Comparison of ENCODE assay signal across 22 mouse cellular contexts in the genomic region with DNA sequence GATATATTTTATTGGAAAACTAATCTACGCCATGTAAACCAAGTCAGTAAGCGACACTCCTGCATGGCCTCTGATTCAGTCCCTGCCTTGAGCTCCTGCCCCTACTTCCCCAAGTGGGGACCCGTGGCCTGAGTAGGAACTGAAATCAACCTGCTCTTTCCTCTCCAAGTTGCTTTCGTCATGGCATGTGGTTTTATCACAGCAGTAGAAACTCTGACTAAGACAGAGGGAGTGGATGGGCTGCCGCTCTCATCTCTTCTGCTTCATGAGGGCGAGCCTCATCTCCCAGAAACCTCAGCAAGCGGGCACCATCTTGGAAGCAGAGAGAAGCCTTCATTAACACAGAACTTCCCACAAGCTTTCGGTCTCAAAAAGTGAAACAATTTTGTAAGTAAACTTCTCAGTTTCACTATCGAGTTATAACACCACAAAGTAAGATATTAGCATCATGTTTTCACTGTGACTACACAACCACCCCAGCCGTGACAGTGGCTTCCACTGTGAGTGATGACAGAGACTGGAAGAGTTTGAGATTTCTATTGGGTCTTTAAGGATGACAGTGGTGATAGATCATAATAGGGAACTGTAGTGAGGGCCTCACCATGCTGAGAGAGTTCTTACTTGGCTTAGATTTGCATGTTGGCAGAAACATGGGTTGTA. TPM values are rescaled to one million over a fixed set of nuclear protein-coding genes. Genes with fewer than 3 reads are reported as not detected.
A peak's percentile ranks its signal among the peaks of the same experiment; 100 is the strongest.
DNase-seq lines count a peak whose midpoint lies in the region; ATAC-seq and TF ChIP-seq lines count a peak whose summit lies in the region.
"Had no signal": no experiment of that assay in that cellular context is flagged by ENCODE, and none has a peak within 500 bp of the region (broad histone marks: within the 10 kb centered on the region; RNA-seq: fewer than 3 reads in every experiment).

No protein-coding gene starts in this region.

- dilution Hi-C loops in CH12.LX (cut with MboI; ENCODE audit: extremely low pct_ligation_motif_present, extremely low pct_unique_long_range_greater_than_20kb, low sequenced_read_pairs), result no loop called here

- ATAC-seq in inflammation-experienced regulatory T-cells, adult 6 months, result peak; percentile 60
- no peak for ATAC-seq in intestine, embryonic 16.5 days
- ATAC-seq: Patski had no signal

- peak; percentile 50 to 61 for DNase-seq in spleen, postnatal 36 days (ENCODE audit: low spot score in 2 of 2)
- no peak for DNase-seq in spleen, postnatal 10 days (ENCODE audit: low spot score in 2 of 2)
- DNase-seq in CH12.LX (ENCODE audit: extremely low read depth), result peak; percentile 64
- peak; percentile 66 for DNase-seq in splenic B cell, adult 2 months (ENCODE audit: low read depth, low spot score)
- DNase-seq in kidney, adult 9 months, result no peak
- DNase-seq: adrenal gland, postnatal 36 days; cerebellum, adult 9-11 months; gastrocnemius, postnatal 25 days; heart, postnatal 10 days; left cerebral cortex, postnatal 4 days; liver, embryonic 13.5 days; lung, postnatal 14 days; retina, postnatal 1 day; thymus, postnatal 25 days had no signal

- in situ Hi-C loops in CH12.LX (cut with MboI; ENCODE audit: low pct_ligation_motif_present, low pct_unique_long_range_greater_than_20kb, low sequenced_read_pairs), result loop anchor here (10.0 to 25.0 kb wide), 3 partner anchors 72 to 485 kb away; partner anchors contain the start of gene Serpinb9

- TF ChIP-seq POLR2A in CH12.LX (IDR thresholded peaks at IDR 0.05; ENCODE audit: low read depth, low read length), result no peak

- WGBS in intestine, embryonic 16.5 days, result 92% methylated on average over 10 of the region's 10 CpGs

- 0 out of 2 replicates have a peak, but pooled peaks have one; percentile 22 for TF ChIP-seq EP300 in CH12.LX (IDR thresholded peaks at IDR 0.05; ENCODE audit: low read length)

- H3K4me1 ChIP-seq in CH12.LX (ENCODE audit: control insufficient read depth in 1 of 2, insufficient read depth in 2 of 2), result peaks cover 0 to 41% of the 10 kb centered on the region in 2 experiments; a peak in 2 of 4 replicates
- H3K4me1 ChIP-seq in intestine, embryonic 16.5 days (ENCODE audit: control insufficient read depth, insufficient read depth, low read length), result no peaks in the 10 kb centered on the region
- H3K4me1 ChIP-seq: forebrain, embryonic 12.5 days; heart, embryonic 10.5 days; liver, embryonic 13.5 days had no signal

- no peak overlapping the region for H3K27ac ChIP-seq in CH12.LX (ENCODE audit: insufficient read depth, low read depth)
- no peak overlapping the region for H3K27ac ChIP-seq in intestine, embryonic 16.5 days (ENCODE audit: low read length)
- H3K27ac ChIP-seq: forebrain, embryonic 12.5 days; heart, embryonic 10.5 days; liver, embryonic 13.5 days had no signal

- 0 out of 2 replicates have a peak overlapping the region, but pooled peaks have one; percentile 60 for H3K9ac ChIP-seq in CH12.LX (ENCODE audit: insufficient read depth, low read depth)
- H3K9ac ChIP-seq in intestine, embryonic 16.5 days (ENCODE audit: low read depth, low read length), result no peak overlapping the region
- H3K9ac ChIP-seq: forebrain, embryonic 12.5 days; liver, embryonic 13.5 days had no signal

- TF ChIP-seq RAD21 in CH12.LX (IDR thresholded peaks at IDR 0.05; ENCODE audit: low read depth, low read length), result no peak

- peak overlapping the region; percentile 78 for H3K4me2 ChIP-seq in CH12.LX (ENCODE audit: insufficient read depth, low read depth, poor library complexity, severe bottlenecking)
- H3K4me2 ChIP-seq in intestine, embryonic 16.5 days (ENCODE audit: low read depth, low read length), result no peak overlapping the region
- H3K4me2 ChIP-seq: forebrain, embryonic 12.5 days; liver, embryonic 13.5 days; midbrain, embryonic 11.5 days had no signal

- H3K79me2 ChIP-seq in CH12.LX (replicated peaks; ENCODE audit: control insufficient read depth, extremely low read depth, insufficient read depth, poor library complexity, severe bottlenecking), result no peaks in the 10 kb centered on the region

- H3K4me3 ChIP-seq in CH12.LX (replicated peaks in 1 of 3; ENCODE audit: low read depth in 2 of 3, low read length in 2 of 3, poor library complexity in 1 of 3), result no peak overlapping the region
- no peak overlapping the region for H3K4me3 ChIP-seq in intestine, embryonic 16.5 days (ENCODE audit: low read length)
- H3K4me3 ChIP-seq: forebrain, embryonic 12.5 days; heart, embryonic 10.5 days; liver, embryonic 13.5 days had no signal

- H3K9me3 ChIP-seq in CH12.LX (replicated peaks; ENCODE audit: low read length), result no peaks in the 10 kb centered on the region
- no peaks in the 10 kb centered on the region for H3K9me3 ChIP-seq in intestine, embryonic 16.5 days (ENCODE audit: control insufficient read depth, low read length)
- H3K9me3 ChIP-seq: forebrain, embryonic 12.5 days; heart, embryonic 10.5 days; liver, embryonic 13.5 days had no signal

- no peaks in the 10 kb centered on the region for H3K27me3 ChIP-seq in CH12.LX (replicated peaks)
- H3K27me3 ChIP-seq in splenic B cell, adult 2 months (ENCODE audit: control insufficient read depth, insufficient read depth, low read length, poor library complexity, severe bottlenecking), result no peaks in the 10 kb centered on the region
- H3K27me3 ChIP-seq in intestine, embryonic 16.5 days (replicated peaks; ENCODE audit: control insufficient read depth, insufficient read depth, low read length), result no peaks in the 10 kb centered on the region
- H3K27me3 ChIP-seq: forebrain, embryonic 12.5 days; liver, embryonic 13.5 days; Patski had no signal

- TF ChIP-seq CTCF in CH12.LX (conservative IDR thresholded peaks at IDR 0.05 in 1 of 2, IDR thresholded peaks at IDR 0.05 in 1 of 2; ENCODE audit: low read depth in 2 of 2, low read length in 2 of 2), result no peak

- no peaks in the 10 kb centered on the region for H3K36me3 ChIP-seq in CH12.LX (replicated peaks in 1 of 2; ENCODE audit: control insufficient read depth in 1 of 2, insufficient read depth in 1 of 2, low read length in 1 of 2)
- no peaks in the 10 kb centered on the region; the same call in 1 of the 2 replicates for H3K36me3 ChIP-seq in splenic B cell, adult 2 months (ENCODE audit: control insufficient read depth, insufficient read depth, low read length, poor library complexity, severe bottlenecking)
- H3K36me3 ChIP-seq in intestine, embryonic 16.5 days (ENCODE audit: control insufficient read depth, insufficient read depth, low read length), result no peaks in the 10 kb centered on the region
- H3K36me3 ChIP-seq: forebrain, embryonic 12.5 days; heart, embryonic 10.5 days; liver, embryonic 13.5 days had no signal

TF ChIP-seq in CH12.LX, 34 proteins besides CTCF, POLR2A, EP300 and RAD21:
- TF ChIP-seq BHLHE40 (IDR thresholded peaks at IDR 0.05; ENCODE audit: low read depth, low read length), result peak; percentile 47
- peak; percentile 49; the same call in 1 of the 2 replicates for TF ChIP-seq IRF4 (IDR thresholded peaks at IDR 0.05; ENCODE audit: low read depth, low read length)
- no peak for TF ChIP-seq UBTF (IDR thresholded peaks at IDR 0.05; ENCODE audit: low read depth, low read length)
- TF ChIP-seq ZKSCAN1 (IDR thresholded peaks at IDR 0.05; ENCODE audit: borderline replicate concordance, low read depth, low read length), result no peak
- TF ChIP-seq JUN (IDR thresholded peaks at IDR 0.05; ENCODE audit: insufficient read depth, low read depth, low read length), result 0 out of 2 replicates have a peak, but pooled peaks have one; percentile 13

RNA-seq across cellular contexts. Expression of gene Serpinb1b, which starts 1.2 kb away (rescaled TPM):
- total RNA-seq in CH12.LX (2012; rRNA removed) (0.08 TPM in 2 replicates), CH12.LX (2014; rRNA removed) (0.62 and 0.98 TPM in 2 replicates)
- 0.56 and 0.64 TPM in 2 replicates for polyA plus RNA-seq in CH12.LX (2012; ENCODE audit: insufficient read length, low read depth)
- 1 to 10 TPM in 1 of 3 experiments, not detected in 2; 2.6 TPM for polyA plus RNA-seq in inflammation-experienced regulatory T-cells, adult 6 months (2017; shearing (Covaris generic))
- polyA plus RNA-seq in intestine, embryonic 16.5 days (2015; fragmentation: Nextera tagmentation; extraction: Ambion mirVana), result 0.15 and 0.18 TPM in 2 replicates
- total RNA-seq: gastrocnemius, postnatal 25 days; heart, postnatal 10 days had no signal
- polyA plus RNA-seq: heart, embryonic 10.5 days; kidney, embryonic 14.5 days; liver, embryonic 13.5 days had no signal

RNA-seq across cellular contexts. Expression of gene Serpinb9b, which starts 49.9 kb away (rescaled TPM):
- not detected in 2 replicates for total RNA-seq in CH12.LX (2012; rRNA removed)
- 0.24 TPM in 1 of 2 replicates, not detected in the other for total RNA-seq in CH12.LX (2014; rRNA removed)
- not detected in 2 replicates for polyA plus RNA-seq in CH12.LX (2012; ENCODE audit: insufficient read length, low read depth)
- under 1 TPM in 1 of 3 experiments, not detected in 2; 0.77 TPM for polyA plus RNA-seq in inflammation-experienced regulatory T-cells, adult 6 months (2017; shearing (Covaris generic))
- 0.16 and 0.32 TPM in 2 replicates for polyA plus RNA-seq in intestine, embryonic 16.5 days (2015; fragmentation: Nextera tagmentation; extraction: Ambion mirVana)
- total RNA-seq: gastrocnemius, postnatal 25 days; layer of hippocampus, postnatal 14 days had no signal
- polyA plus RNA-seq: kidney, embryonic 14.5 days; liver, embryonic 13.5 days had no signal

Comparison
In these comparisons a context has a peak if more than half of its experiments do, and no peak if none do; other contexts are left out.
1. DNase-seq: peak in spleen, postnatal 36 days (2 of 2), CH12.LX (single experiment) and splenic B cell, adult 2 months (single experiment); none in spleen, postnatal 10 days (0 of 2) and kidney, adult 9 months (single experiment).